Mouse (Mus musculus): ENCODE measurements at regions not wholly inside any gene's neighbourhood (a gene's known extent, or its start where the extent isn't known, plus 50 kb on each side); places are given as distances from the start of the nearest gene placed in this dataset.

DNA sequence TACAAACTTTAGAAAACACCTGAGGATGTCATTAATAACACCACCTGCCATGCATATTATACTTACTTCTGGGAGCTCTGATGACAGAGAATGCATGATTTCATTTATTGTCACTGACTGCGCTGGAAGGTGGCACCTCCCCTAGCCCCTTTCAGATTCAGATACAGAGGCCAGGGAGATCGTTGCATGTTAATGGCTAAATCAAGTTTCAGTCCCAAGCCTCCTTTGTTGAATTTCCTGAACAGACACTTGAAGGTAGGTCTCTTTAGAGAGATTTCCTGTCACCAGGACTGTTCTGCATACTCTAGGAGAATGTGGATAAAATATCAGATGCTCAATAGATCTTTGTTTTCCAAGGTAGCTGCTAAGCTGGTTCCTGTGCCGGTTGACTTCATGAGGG is 143.5 kb upstream of the Podxl start:
- WGBS: 69% methylated on average over 3 of the region's 3 CpGs
- Histone ChIP-seq H3K36me3 (no peaks in the 10 kb centered on the region), H3K4me1 (no peaks in the 10 kb centered on the region), H3K27ac (replicated peaks) (no peak overlapping the region), H3K4me3 (replicated peaks) (no peak overlapping the region), H3K9ac (no peak overlapping the region), H3K27me3 (no peaks in the 10 kb centered on the region), H3K9me3 (replicated peaks) (no peaks in the 10 kb centered on the region), H3K4me2 (replicated peaks) (no peak overlapping the region)
- no peak for ATAC-seq (ENCODE audit: insufficient number of reproducible peaks, low FRiP score, low TSS enrichment, low read depth)

- Histone ChIP-seq H3K36me3 (no peaks in the 10 kb centered on the region), H3K9ac (no peak overlapping the region), H3K9me3 (replicated peaks) (no peaks in the 10 kb centered on the region), H3K4me2 (replicated peaks) (no peak overlapping the region), H3K4me3 (replicated peaks) (no peak overlapping the region), H3K27me3 (no peaks in the 10 kb centered on the region), H3K27ac (replicated peaks) (no peak overlapping the region), H3K4me1 (no peaks in the 10 kb centered on the region)
- WGBS: 73% methylated on average over 6 of the region's 6 CpGs
- ATAC-seq (ENCODE audit: insufficient number of reproducible peaks, low FRiP score, low TSS enrichment, low read depth): no peak
These were observed 140.4 kb upstream of the Podxl start for GRCm38 (mm10) chr6:31704191-31704590.

DNA sequence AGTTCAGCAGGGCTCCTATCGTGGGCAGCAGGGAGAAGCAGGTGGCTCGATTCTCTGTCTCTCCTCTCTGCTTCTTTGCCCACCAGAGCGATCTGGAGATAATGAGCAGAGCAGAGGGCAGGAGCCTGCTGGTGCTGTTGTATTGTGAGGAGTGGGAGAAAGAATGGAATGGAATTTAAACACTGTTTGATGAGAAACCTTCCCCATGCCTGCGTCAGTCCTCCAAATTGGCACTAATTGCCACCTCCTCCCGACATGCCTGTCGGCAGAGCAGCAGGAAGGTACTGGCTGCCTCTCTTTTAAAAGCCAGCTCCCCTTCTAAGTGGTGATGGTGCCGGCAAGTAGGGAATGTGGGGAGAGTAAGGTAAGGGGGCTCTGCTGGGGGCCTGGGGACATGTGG is 139.2 kb upstream of the Podxl start:
- Histone ChIP-seq H3K9ac (no peak overlapping the region), H3K36me3 (no peaks in the 10 kb centered on the region), H3K27ac (replicated peaks) (no peak overlapping the region), H3K27me3 (no peaks in the 10 kb centered on the region), H3K4me1 (no peaks in the 10 kb centered on the region), H3K4me2 (replicated peaks) (no peak overlapping the region), H3K9me3 (replicated peaks) (no peaks in the 10 kb centered on the region), H3K4me3 (replicated peaks) (no peak overlapping the region)
- no peak for ATAC-seq (ENCODE audit: insufficient number of reproducible peaks, low FRiP score, low TSS enrichment, low read depth)
- WGBS: 21% methylated on average over 7 of the region's 7 CpGs

DNA sequence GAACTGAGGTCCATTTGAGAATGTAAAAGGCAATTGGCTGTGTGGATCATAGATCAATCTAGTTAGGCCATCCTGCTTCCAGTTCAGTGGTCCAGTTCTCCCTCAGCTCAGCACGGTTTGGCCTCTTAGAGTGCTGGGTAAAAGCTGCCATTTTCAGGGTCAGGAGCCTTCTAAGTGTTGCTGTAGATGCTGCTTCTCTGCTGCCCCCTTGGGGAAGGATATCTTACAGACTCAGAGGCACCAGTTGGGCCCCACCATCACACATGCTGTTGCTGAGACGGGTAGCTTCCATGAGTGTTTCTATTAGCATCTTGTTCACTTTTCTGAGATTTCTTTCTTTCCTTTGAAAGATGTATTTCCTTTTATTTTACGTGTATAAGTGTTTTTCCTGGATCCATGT is 132.1 kb upstream of the Podxl start:
- 62% methylated on average over 3 of the region's 3 CpGs for WGBS
- H3K27ac ChIP-seq (replicated peaks): no peak overlapping the region
- ATAC-seq (ENCODE audit: insufficient number of reproducible peaks, low FRiP score, low TSS enrichment, low read depth): no peak

GRCm38 (mm10) chr6:31693047-31693446 is 129.3 kb upstream of the Podxl start:
- H3K4me2 ChIP-seq (replicated peaks): no peak overlapping the region
- 72% methylated on average over 1 of the region's 1 CpGs for WGBS
- no peaks in the 10 kb centered on the region for H3K36me3 ChIP-seq

More for the DNA sequence above, 132.1 kb upstream of the Podxl start:
- Histone ChIP-seq H3K4me2 (replicated peaks) (no peak overlapping the region), H3K4me1 (no peaks in the 10 kb centered on the region), H3K9me3 (replicated peaks) (no peaks in the 10 kb centered on the region), H3K36me3 (no peaks in the 10 kb centered on the region), H3K4me3 (replicated peaks) (no peak overlapping the region), H3K9ac (no peak overlapping the region), H3K27me3 (no peaks in the 10 kb centered on the region)

DNA sequence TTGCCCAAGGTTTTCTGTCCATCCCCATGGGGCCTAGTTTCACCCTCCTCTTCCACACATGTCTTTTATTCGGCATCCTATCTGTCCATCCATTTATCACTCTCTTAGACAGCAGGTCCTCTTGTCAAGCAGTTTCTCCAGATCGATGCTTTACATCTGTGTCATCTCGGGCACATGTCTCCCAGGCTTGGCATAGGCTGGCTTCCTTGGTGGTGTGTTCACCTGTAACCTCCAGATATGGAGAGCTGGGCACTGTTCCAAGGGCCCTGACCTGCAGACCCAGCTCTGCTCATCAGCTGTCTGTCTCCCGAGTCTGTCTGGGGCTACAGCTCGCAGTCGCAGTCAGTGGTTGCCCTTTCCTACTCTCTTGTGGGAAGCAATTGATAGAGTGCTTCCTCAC is 128.2 kb upstream of the Podxl start:
- Histone ChIP-seq H3K27me3 (no peaks in the 10 kb centered on the region), H3K4me3 (replicated peaks) (no peak overlapping the region), H3K9me3 (replicated peaks) (no peaks in the 10 kb centered on the region), H3K27ac (replicated peaks) (no peak overlapping the region), H3K36me3 (no peaks in the 10 kb centered on the region), H3K4me2 (replicated peaks) (no peak overlapping the region), H3K9ac (no peak overlapping the region), H3K4me1 (no peaks in the 10 kb centered on the region)
- WGBS: 81% methylated on average over 6 of the region's 6 CpGs
- no peak for ATAC-seq (ENCODE audit: insufficient number of reproducible peaks, low FRiP score, low TSS enrichment, low read depth)

More at GRCm38 (mm10) chr6:31693047-31693446, 129.3 kb upstream of the Podxl start:
- Histone ChIP-seq H3K4me3 (replicated peaks) (no peak overlapping the region), H3K27ac (replicated peaks) (no peak overlapping the region), H3K27me3 (no peaks in the 10 kb centered on the region), H3K9ac (no peak overlapping the region), H3K4me1 (no peaks in the 10 kb centered on the region), H3K9me3 (replicated peaks) (no peaks in the 10 kb centered on the region)
- no peak for ATAC-seq (ENCODE audit: insufficient number of reproducible peaks, low FRiP score, low TSS enrichment, low read depth)

DNA sequence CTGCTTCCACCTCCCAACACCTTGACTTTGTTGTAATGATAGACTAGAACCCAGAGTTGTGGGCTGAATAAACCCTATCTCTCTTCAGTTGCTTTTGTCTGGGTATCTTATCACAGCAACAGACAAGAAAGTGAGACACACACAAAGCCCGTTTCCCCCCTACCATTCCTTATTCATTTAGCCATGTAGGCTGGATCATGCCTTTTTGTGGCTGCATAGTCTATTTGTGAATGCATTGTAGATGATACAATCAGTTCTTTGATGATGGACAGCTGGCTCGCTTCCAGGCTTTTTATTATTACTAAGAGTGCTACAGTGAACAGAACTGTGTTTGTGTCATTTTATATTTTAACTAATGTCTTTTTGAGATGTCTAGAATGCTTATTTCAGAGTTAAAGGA is 116.3 kb upstream of the Podxl start:
- Histone ChIP-seq H3K4me3 (replicated peaks) (no peak overlapping the region), H3K36me3 (no peaks in the 10 kb centered on the region), H3K4me2 (replicated peaks) (no peak overlapping the region), H3K27me3 (no peaks in the 10 kb centered on the region), H3K9me3 (replicated peaks) (no peaks in the 10 kb centered on the region), H3K27ac (replicated peaks) (no peak overlapping the region), H3K4me1 (no peaks in the 10 kb centered on the region), H3K9ac (no peak overlapping the region)
- no peak for ATAC-seq (ENCODE audit: insufficient number of reproducible peaks, low FRiP score, low TSS enrichment, low read depth)
- 52% methylated on average over 2 of the region's 2 CpGs for WGBS

DNA sequence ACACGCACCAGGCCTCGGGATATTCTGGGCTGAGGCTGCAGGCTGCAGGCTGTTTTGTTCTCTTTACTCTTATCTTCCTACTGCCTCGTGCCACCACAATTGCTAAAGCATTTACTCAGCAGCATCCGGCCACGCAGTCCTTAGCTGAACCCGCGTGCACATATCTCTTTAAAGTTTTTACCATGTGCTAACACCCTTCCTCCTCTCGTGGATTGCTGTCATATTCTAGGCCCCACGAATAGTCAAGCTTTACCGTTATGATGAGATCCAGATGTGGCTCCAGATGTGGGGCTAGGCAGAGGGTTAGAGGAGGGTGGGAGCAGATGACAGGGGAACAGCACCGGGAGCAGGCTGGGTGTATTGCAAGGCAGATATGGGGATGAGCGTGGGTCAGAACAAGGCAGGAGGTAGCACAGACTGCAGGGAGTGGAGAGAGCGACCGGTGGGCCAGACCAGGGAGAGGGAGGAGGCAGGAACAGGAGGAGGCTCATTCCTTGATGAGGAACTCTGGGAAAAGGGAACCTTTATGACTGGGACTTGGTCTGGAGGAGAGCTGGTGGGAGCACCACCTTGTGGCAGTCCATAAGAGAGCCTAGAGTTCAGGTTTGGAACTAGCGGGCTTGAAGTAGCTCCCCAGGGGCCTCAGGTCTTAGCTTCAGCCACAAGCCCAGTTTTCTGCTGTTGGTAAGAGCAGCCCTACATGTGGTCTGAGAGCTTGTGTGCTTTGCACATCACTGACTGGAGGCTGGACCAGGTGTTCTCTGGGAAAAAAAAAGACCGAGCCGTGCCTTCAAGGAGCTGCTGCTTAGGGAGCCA is 102.1 kb upstream of the Podxl start:
- Histone ChIP-seq H3K4me2 (replicated peaks) (no peak overlapping the region; the same call in 1 of the 2 replicates), H3K4me3 (replicated peaks) (no peak overlapping the region), H3K9ac (no peak overlapping the region), H3K9me3 (replicated peaks) (no peaks in the 10 kb centered on the region), H3K4me1 (peaks cover 6% of the 10 kb centered on the region), H3K27ac (replicated peaks) (no peak overlapping the region), H3K27me3 (peaks cover 13% of the 10 kb centered on the region), H3K36me3 (no peaks in the 10 kb centered on the region)
- peak; percentile 70 for ATAC-seq (ENCODE audit: insufficient number of reproducible peaks, low FRiP score, low TSS enrichment, low read depth)
- 34% methylated on average over 17 of the region's 17 CpGs for WGBS

DNA sequence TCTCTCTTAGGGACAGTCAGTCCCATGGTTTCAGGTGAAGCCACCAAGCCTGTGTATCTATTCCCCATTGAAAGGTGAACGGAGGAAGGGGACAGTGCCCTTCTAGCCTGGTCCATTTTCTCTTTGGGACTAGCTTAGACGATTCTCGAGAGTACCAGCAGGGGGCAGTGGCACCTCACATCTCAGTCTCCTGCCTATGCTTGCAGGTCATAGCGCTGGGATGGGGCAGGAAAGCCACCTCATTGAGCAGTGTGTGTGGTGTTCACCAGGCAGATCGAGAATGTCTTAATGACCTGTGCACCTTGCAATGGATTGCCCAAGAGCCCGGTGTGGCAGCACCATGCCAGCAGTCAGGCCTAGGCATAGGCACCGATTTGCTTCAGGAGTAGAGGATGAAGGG is 100.7 kb upstream of the Podxl start:
- H3K27me3 ChIP-seq: peaks cover 22% of the 10 kb centered on the region
- 23% methylated on average over 7 of the region's 7 CpGs for WGBS
- H3K36me3 ChIP-seq: no peaks in the 10 kb centered on the region
- H3K4me1 ChIP-seq: peaks cover 6% of the 10 kb centered on the region
- no peak overlapping the region for H3K4me2 ChIP-seq (replicated peaks)
- no peak overlapping the region for H3K4me3 ChIP-seq (replicated peaks)
- H3K9me3 ChIP-seq (replicated peaks): no peaks in the 10 kb centered on the region
- H3K9ac ChIP-seq: no peak overlapping the region
- no peak overlapping the region for H3K27ac ChIP-seq (replicated peaks)
- peak; percentile 30; the same call in 1 of the 2 replicates for ATAC-seq (ENCODE audit: insufficient number of reproducible peaks, low FRiP score, low TSS enrichment, low read depth)

DNA sequence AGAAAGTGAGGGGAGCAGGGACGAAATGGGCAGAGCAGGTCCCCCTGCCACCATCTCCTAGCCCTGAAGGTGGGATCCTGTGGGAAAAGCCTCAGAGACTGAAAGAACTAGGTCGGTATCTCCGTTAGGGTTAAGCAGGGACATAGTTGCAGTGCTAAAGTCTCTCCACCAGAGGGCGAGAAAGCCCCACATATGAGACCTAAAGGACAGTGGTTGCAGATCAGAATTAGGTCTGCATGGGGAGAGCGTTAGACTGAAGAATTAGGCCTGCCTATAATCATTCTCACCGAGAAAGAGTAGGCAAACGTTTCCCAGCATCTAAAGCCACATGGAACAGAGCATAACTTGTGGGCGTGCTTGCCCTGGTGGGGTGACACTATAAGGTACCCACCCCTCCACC is 97.0 kb upstream of the Podxl start:
- H3K9ac ChIP-seq: no peak overlapping the region
- no peak for ATAC-seq (ENCODE audit: insufficient number of reproducible peaks, low FRiP score, low TSS enrichment, low read depth)
- no peak overlapping the region for H3K4me2 ChIP-seq (replicated peaks)
- no peak overlapping the region for H3K27ac ChIP-seq (replicated peaks)
- no peak overlapping the region for H3K4me3 ChIP-seq (replicated peaks)
- H3K9me3 ChIP-seq (replicated peaks): no peaks in the 10 kb centered on the region
- peaks cover 4% of the 10 kb centered on the region for H3K4me1 ChIP-seq
- WGBS: 10% methylated on average over 8 of the region's 8 CpGs
- H3K27me3 ChIP-seq: peaks cover 22% of the 10 kb centered on the region
- H3K36me3 ChIP-seq: no peaks in the 10 kb centered on the region

GRCm38 (mm10) chr6:31659901-31660300 is 96.1 kb upstream of the Podxl start:
- Histone ChIP-seq H3K4me1 (no peaks in the 10 kb centered on the region), H3K9me3 (replicated peaks) (no peaks in the 10 kb centered on the region), H3K27ac (replicated peaks) (no peak overlapping the region), H3K27me3 (peaks cover 22% of the 10 kb centered on the region), H3K4me3 (replicated peaks) (no peak overlapping the region), H3K4me2 (replicated peaks) (no peak overlapping the region), H3K9ac (no peak overlapping the region), H3K36me3 (no peaks in the 10 kb centered on the region)
- ATAC-seq (ENCODE audit: insufficient number of reproducible peaks, low FRiP score, low TSS enrichment, low read depth): no peak
- 66% methylated on average over 4 of the region's 4 CpGs for WGBS
